Mouse (Mus musculus) neural tube, embryonic 13.5 days (tissue): ENCODE data around the gene Rreb1. TPM values are rescaled to one million over a fixed set of nuclear protein-coding genes. Genes with fewer than 3 reads are reported as not detected.
A peak's percentile ranks its signal among the peaks of the same experiment; 100 is the strongest.

Experiments
- ATAC-seq: fragments of 200-750 bp; cut with Nextera tagmentation; 2 replicates; pipeline ENCODE4 v1.8.0; 2017; ENCODE audit warnings: low read depth, mild to moderate bottlenecking, moderate TSS enrichment, moderate library complexity
- H3K27ac ChIP-seq: fragments of 300-500 bp; sonication (generic); replicated peaks from 2 replicates; pipeline ENCODE4 v1.5.1; 2015; ENCODE audit warnings: moderate library complexity, mild to moderate bottlenecking, inconsistent platforms
- H3K27me3 ChIP-seq: fragments of 300-500 bp; sonication (generic); 2 replicates; pipeline ENCODE4 v1.6.1; 2015; ENCODE audit warnings: mild to moderate bottlenecking, inconsistent platforms
- H3K36me3 ChIP-seq: fragments of 300-500 bp; sonication (generic); 2 replicates; pipeline ENCODE4 v1.6.1; 2015; ENCODE audit warnings: mild to moderate bottlenecking, inconsistent platforms
- H3K4me1 ChIP-seq: fragments of 300-500 bp; sonication (generic); replicated peaks from 2 replicates; pipeline ENCODE4 v1.6.1; 2015; ENCODE audit warnings: inconsistent platforms
- H3K4me2 ChIP-seq: fragments of 300-500 bp; sonication (generic); 2 replicates; pipeline ENCODE4 v1.6.1; 2015; ENCODE audit warnings: inconsistent platforms, mild to moderate bottlenecking, moderate library complexity
- H3K4me3 ChIP-seq: fragments of 300-500 bp; sonication (generic); 2 replicates; pipeline ENCODE4 v1.5.1; 2015; ENCODE audit warnings: mild to moderate bottlenecking, inconsistent platforms
- H3K9ac ChIP-seq: fragments of 300-500 bp; sonication (generic); 2 replicates; pipeline ENCODE4 v1.6.1; 2015; ENCODE audit warnings: moderate library complexity, mild to moderate bottlenecking, inconsistent platforms
- H3K9me3 ChIP-seq: fragments of 300-500 bp; sonication (generic); 2 replicates; pipeline ENCODE4 v1.6.1; 2016; ENCODE audit warnings: inconsistent platforms
- WGBS: fragments of 180-500 bp; shearing (Covaris S2); methylation state at CpG from one replicate; pipeline ENCODE4 v1.1.7; 2015; 5-methylcytosine and 5-hydroxymethylcytosine counted together
- polyA plus RNA-seq: library from polyadenylated mRNA; unstranded; fragments of >200 nt; fragmentation: Nextera tagmentation; extraction: Ambion mirVana; gene quantifications from 2 replicates; pipeline ENCODE4 v1.2.1, GENCODE M21; 2015

The Rreb1 gene
- polyA plus RNA-seq, 1 experiment from 2014 or later, result 2.7 TPM

DNA sequence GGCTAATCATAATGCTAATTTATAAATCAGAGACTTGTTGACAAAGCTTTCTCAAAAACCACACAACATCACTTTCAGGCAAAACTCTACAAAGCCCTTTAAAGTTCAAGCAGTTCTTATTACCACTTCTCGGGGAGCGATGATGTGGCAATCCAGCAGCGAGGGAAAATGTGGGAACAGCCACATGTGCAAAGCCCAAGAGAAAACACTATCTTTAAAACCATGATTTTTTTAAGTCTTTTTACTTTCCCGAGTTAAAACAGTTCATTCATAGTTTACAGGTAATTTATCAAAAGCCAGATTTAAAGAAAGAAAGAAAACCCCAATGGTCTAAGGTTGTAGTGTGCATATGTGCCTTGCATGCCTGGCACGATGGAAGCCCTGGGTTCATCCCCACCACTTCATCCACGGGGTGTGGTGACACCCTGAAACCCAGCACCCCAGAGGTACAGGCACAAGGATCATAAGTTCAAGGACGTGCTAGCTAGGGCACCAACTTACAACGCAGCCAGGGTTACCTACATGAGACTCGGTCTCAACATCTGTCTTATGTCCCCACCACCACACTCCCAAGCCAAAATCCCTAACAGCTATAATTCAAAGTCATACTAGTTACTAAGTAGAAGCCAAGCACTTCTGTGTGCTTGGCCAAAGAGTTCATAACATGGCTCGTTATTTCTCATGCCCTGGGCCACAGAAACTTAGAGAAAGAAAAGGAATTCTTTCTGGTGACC, 214.6 kb downstream of the Rreb1 start:
- H3K4me1 ChIP-seq, result peaks cover 18% of the 10 kb centered on the region
- H3K9me3 ChIP-seq, result no peaks in the 10 kb centered on the region
- no peak for ATAC-seq
- H3K27ac ChIP-seq, result peak overlapping the region; percentile 94; the same call in 1 of the 2 replicates
- peaks cover 35% of the 10 kb centered on the region for H3K36me3 ChIP-seq
- peak overlapping the region; percentile 91 for H3K4me3 ChIP-seq
- H3K4me2 ChIP-seq, result peak overlapping the region; percentile 78
- WGBS, result 10% methylated on average over 10 of the region's 10 CpGs
- H3K9ac ChIP-seq, result peak overlapping the region; percentile 94
- no peaks in the 10 kb centered on the region; the same call in 1 of the 2 replicates for H3K27me3 ChIP-seq

DNA sequence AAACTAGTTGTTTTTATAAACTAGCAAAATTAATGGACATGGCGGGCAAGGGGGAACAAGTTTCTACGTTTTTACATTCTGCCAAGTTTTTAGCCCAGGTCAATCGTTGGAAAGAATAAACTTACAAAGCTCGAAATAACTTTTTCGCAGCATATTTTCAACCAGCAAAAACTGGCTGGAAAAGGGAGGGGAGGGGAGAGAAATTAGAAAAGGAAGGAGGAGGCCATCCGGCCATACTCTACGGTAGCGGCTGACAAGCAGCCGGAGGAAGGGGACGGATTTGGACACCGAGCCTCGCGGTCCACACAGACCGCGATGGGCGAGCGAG, 215.1 kb downstream of the Rreb1 start:
- Histone ChIP-seq H3K9ac (peak overlapping the region; percentile 94), H3K4me1 (peaks cover 18% of the 10 kb centered on the region), H3K27me3 (no peaks in the 10 kb centered on the region; the same call in 1 of the 2 replicates), H3K36me3 (peaks cover 30% of the 10 kb centered on the region), H3K4me3 (peak overlapping the region; percentile 91), H3K4me2 (peak overlapping the region; percentile 78), H3K27ac (peak overlapping the region; percentile 94), H3K9me3 (no peaks in the 10 kb centered on the region)
- under 1% methylated on average over 17 of the region's 17 CpGs for WGBS
- ATAC-seq, result no peak

GRCm38 (mm10) chr13:37993704-37994404, 215.7 kb downstream of the Rreb1 start, which contains the start of gene Ssr1:
Ssr1 (minus strand) TSS chr13:37994217.
- Histone ChIP-seq H3K36me3 (peaks cover 25% of the 10 kb centered on the region), H3K4me2 (peak within 1 kb of the TSS; percentile 78), H3K9ac (peak within 1 kb of the TSS; percentile 94), H3K27me3 (no peaks in the 10 kb centered on the region; the same call in 1 of the 2 replicates), H3K9me3 (no peaks in the 10 kb centered on the region), H3K27ac (peak within 1 kb of the TSS; percentile 94), H3K4me3 (peak within 1 kb of the TSS; percentile 91), H3K4me1 (peaks cover 18% of the 10 kb centered on the region)
- ATAC-seq, result peak; percentile 99
- under 1% methylated on average over 73 of the region's 89 CpGs for WGBS

GRCm38 (mm10) chr13:37994405-37994749, 216.2 kb downstream of the Rreb1 start:
- peak overlapping the region; percentile 65 for H3K9ac ChIP-seq
- peak overlapping the region; percentile 91 for H3K4me3 ChIP-seq
- peak overlapping the region; percentile 94 for H3K27ac ChIP-seq
- H3K4me1 ChIP-seq, result peaks cover 18% of the 10 kb centered on the region
- peak; percentile 60 for ATAC-seq
- H3K36me3 ChIP-seq, result peaks cover 20% of the 10 kb centered on the region
- H3K9me3 ChIP-seq, result no peaks in the 10 kb centered on the region
- peak overlapping the region; percentile 78 for H3K4me2 ChIP-seq
- no peaks in the 10 kb centered on the region; the same call in 1 of the 2 replicates for H3K27me3 ChIP-seq
- 20% methylated on average over 7 of the region's 7 CpGs for WGBS

DNA sequence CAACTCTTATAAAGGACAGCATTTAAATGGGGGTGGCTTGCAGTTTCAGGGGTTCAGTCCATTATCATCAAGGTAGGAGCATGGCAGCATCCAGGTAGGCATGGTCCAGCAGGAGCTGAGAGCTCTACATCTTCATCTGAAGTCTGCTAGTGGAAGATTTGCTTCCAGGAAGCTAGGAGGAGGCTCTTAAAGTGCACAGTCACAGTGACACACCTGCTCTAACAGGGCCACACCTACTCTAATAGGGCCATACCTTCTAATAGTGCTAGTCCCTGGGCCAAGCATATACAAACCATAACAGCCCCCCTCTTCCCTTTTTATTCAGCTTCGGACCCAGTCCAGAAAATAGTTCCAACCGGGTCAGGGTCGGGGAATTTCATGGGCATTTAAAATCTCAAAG, 221.5 kb downstream of the Rreb1 start:
- peaks cover under 1% of the 10 kb centered on the region; the same call in 1 of the 2 replicates for H3K4me1 ChIP-seq
- H3K27ac ChIP-seq, result no peak overlapping the region
- H3K9ac ChIP-seq, result no peak overlapping the region
- no peak overlapping the region for H3K4me3 ChIP-seq
- no peaks in the 10 kb centered on the region; the same call in 1 of the 2 replicates for H3K27me3 ChIP-seq
- no peak for ATAC-seq
- H3K9me3 ChIP-seq, result no peaks in the 10 kb centered on the region
- H3K36me3 ChIP-seq, result no peaks in the 10 kb centered on the region
- WGBS, result 65% methylated on average over 3 of the region's 3 CpGs
- no peak overlapping the region for H3K4me2 ChIP-seq

Other genes with a start within 250 kb of the Rreb1 start
- gene Ssr1, start 215.8 kb downstream of the Rreb1 start, polyA plus RNA-seq, result 60.6 and 76.5 TPM in 2 replicates